Mouse (Mus musculus): ENCODE measurements around the gene Fkbp9. TPM values are rescaled to one million over a fixed set of nuclear protein-coding genes. Genes with fewer than 3 reads are reported as not detected.
A peak's percentile ranks its signal among the peaks of the same experiment; 100 is the strongest.

The Fkbp9 gene
- total RNA-seq, 1 experiment from 2014 or later = 0.47 TPM

GRCm38 (mm10) chr6:56923726-56924707 is 92.2 kb downstream of the Fkbp9 start, which contains the start of the genes Nt5c3 and Vmn1r4:
Gene Nt5c3, minus strand, starts transcription at chr6:56923932.
Gene Vmn1r4, plus strand, starts transcription at chr6:56924015.
- ATAC-seq (ENCODE audit: extremely low read depth, insufficient number of reproducible peaks, low FRiP score, poor library complexity, severe bottlenecking) = peak; percentile 93

Other genes starting within 250 kb of the Fkbp9 start
- gene Lsm5, start 127.3 kb upstream of the Fkbp9 start, total RNA-seq (2017) = 30.9 and 37.6 TPM in 2 replicates
- 80.5 and 105 TPM in 2 replicates for gene Avl9, start 117.2 kb upstream of the Fkbp9 start, total RNA-seq (2017)
- gene Kbtbd2, start 34.2 kb upstream of the Fkbp9 start, total RNA-seq (2017) = 50.0 and 60.5 TPM in 2 replicates
- gene Nt5c3, start 91.9 kb downstream of the Fkbp9 start, total RNA-seq (2017) = 42.7 and 45.7 TPM in 2 replicates
- 2.9 and 3.6 TPM in 2 replicates for gene Vmn1r4, start 92.0 kb downstream of the Fkbp9 start, total RNA-seq (2017)
- gene Vmn1r5, start 138.2 kb downstream of the Fkbp9 start, total RNA-seq (2017) = not detected in 2 replicates
- gene Vmn1r6, start 165.2 kb downstream of the Fkbp9 start, total RNA-seq (2017) = not detected in 2 replicates
- not detected in 2 replicates for gene Vmn1r7, start 193.3 kb downstream of the Fkbp9 start, total RNA-seq (2017)
- not detected in 2 replicates for gene Vmn1r8, start 200.2 kb downstream of the Fkbp9 start, total RNA-seq (2017)
- gene Vmn1r9, start 234.7 kb downstream of the Fkbp9 start, total RNA-seq (2017) = 0.58 TPM in 1 of 2 replicates, not detected in the other